Mouse (Mus musculus): ENCODE measurements around the gene Acsl5.

The Acsl5 gene

DNA sequence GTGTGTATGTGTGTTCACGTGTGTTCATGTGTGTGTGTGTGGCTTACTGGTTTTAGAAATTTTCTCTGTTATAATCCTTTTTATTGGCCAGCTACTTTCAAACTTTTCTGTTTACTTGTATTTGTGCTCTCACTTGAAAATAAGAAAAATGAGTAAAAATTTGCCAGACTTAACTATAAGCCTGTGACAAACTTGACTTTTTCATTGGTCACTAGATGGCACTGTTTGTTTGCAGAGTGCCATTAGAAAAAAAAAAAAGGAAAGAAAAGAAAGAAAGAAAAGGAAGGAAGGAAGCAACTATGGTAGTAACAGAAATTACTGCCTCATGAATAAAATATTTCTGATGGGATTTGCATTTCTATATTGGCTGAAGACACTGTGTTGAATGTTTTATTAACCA, 84.1 kb downstream of the Acsl5 start:
- peak; percentile 51 for DNase-seq

DNA sequence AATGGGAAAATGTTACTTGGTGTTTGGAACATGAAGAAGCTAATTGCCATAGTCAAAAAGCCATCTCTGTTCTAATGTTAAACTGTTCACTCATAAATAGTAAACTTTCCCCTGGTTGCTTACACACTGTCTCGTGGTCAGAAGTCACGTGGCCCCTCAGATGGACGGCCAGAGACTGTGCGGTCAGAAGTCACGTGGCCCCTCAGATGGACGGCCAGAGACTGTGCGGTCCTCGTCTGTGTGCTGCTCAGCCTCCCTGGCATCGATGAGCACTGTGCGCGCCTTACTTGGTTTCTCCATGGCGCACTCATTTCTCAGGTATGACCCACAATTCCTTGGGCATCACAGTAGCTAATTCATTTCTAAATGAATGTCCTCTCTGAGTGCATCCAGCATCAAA, 84.7 kb downstream of the Acsl5 start:
- peak; percentile 26 for DNase-seq

DNA sequence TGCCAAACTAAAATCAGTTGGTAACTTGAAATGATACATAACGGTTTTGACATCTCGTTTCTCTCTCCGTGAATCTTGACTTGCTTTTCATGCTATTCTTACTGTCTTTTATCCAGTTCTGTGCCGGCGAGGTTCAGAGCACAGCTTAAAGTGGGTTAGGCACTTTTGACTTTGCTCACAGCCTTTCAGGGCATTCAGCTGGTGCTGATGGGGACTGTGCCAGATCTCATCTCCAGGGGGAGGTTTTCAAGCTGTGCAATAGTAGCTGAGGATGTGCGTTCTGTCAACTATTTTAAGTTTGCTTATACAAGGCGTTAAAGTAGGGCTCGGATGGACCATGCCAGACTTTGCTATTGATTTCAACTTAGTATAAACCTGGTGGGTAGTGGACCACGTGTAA, 85.3 kb downstream of the Acsl5 start:
- DNase-seq = no peak

DNA sequence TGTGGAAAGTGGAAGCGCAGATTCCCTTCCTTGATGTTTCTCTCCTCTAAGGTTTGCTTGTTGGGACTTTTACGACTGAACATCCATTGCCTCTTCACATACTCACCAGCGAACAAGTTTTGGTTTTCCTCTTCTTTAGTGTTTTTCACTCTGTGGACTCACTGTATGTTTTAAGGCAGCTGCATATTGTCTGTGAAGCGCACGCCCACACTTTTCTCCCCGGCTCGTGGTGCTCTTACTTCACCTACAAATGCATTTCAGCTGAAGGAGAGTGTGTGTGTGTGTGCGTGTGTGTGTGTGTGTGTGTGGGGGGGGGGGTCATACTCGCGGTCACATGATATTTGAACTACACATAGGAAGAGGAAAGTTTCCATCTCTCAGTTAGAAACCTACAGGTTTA, 85.9 kb downstream of the Acsl5 start:
- no peak for DNase-seq

DNA sequence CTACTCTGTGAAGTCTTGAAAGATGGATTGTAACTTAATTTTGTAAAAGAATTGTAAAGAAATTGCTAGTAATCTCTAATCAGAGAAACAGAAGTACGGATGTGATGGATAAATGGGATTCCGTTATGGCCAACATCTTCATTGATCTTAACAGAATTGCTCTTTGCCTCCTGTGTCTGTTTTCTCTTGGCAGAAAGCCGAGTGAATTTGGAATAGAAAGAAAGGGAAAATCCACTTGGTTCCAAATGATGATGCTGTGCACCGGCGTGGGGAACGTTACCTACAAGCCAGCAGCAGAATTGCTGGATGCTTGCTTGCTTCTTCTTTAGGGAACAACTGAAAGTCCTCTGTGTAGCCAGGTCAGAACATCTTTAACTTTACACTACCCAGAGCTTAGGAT, 88.8 kb downstream of the Acsl5 start:
- DNase-seq = no peak

DNA sequence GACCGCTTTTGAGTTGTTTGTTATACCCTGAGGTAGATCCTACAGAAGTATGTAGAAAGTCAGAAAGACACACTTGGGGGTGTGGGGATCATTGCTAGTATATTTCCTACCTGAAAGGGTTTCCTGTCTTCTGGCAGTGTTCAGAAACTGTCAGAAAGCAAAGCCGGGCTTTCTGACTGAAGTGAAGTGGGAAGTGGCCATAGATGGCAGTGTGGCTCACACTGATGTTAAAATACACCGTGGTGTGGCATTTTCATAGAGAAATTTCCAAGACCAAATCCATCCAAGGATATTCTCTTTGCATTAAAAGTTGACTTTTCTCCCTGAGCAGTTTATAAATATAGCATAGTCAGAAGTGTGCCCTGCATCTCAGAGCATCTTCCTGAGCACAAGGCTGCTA, 89.6 kb downstream of the Acsl5 start:
- DNase-seq = no peak

DNA sequence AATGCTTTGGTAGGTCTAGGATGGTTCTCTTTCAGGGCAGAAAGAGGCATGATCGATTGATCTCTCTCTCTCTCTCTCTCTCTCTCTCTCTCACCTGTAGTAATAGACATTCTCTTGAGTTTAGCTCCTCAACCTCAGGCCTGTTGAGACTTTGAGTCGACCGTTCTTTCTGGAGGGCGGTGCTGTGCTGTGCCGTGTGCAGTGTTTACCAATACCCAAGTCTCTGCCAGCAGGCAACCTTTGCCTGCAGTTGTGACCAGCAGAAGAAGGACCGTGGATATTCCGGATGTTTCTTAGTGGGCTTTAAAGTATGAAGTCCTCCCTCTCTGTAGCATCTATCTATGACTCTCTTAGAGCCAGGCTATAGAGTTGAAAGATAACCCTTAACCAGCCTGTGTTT, 90.7 kb downstream of the Acsl5 start:
- no peak for DNase-seq

DNA sequence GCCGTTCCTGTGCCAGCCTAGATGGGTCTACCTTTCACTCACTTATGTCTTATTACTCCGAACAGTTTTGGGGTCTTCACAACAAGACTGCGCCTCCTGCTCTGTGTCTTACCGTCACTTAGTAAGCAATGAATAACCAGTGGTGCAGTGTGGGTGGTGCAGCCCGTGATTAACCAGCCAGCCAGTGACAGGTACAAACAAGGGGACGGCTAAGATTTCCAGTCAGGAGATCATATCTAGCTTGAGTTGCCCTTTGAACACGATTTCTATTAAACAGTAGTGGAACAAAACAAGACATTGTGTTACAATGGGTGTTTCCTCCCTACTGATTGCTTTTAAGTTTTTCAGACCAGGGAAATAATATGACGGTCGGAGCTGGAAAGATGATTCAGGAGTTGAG, 91.5 kb downstream of the Acsl5 start:
- no peak for DNase-seq

All from lung, postnatal 36 days (tissue).